Mouse (Mus musculus): ENCODE results near the gene Usp18.

Gene Usp18

GRCm38 (mm10) chr6:121303466-121304220 is 57.9 kb downstream of the Usp18 start:
- DNase-seq (ENCODE audit: low read depth) = no peak

- no peak for DNase-seq (ENCODE audit: low read depth)
Observed at GRCm38 (mm10) chr6:121304630-121305029, 58.9 kb downstream of the Usp18 start.

GRCm38 (mm10) chr6:121305571-121305970 is 59.9 kb downstream of the Usp18 start:
- DNase-seq (ENCODE audit: low read depth) = no peak

- DNase-seq (ENCODE audit: low read depth) = no peak
Observed at GRCm38 (mm10) chr6:121310984-121311383, 65.3 kb downstream of the Usp18 start.

GRCm38 (mm10) chr6:121319099-121319498 is 73.4 kb downstream of the Usp18 start:
- DNase-seq (ENCODE audit: low read depth) = peak; percentile 23
